Mouse (Mus musculus) liver, postnatal 0 days (tissue): ENCODE measurements around the gene H2-Eb1. TPM values are rescaled to one million over a fixed set of nuclear protein-coding genes. Genes with fewer than 3 reads are reported as not detected.

Experiments
- ATAC-seq: fragments of 200-750 bp; cut with Nextera tagmentation; 2 replicates; pipeline ENCODE4 v1.8.0; 2017; ENCODE audit warnings: mild to moderate bottlenecking, moderate library complexity
- DNase-seq: peaks from one replicate; pipeline ENCODE4 v3.0.0-alpha.2; 2016
- H3K27ac ChIP-seq: fragments of 300-500 bp; sonication (generic); 2 replicates; pipeline ENCODE4 v1.5.1; 2014; ENCODE audit warnings: antibody characterized with exemption, moderate library complexity, mild to moderate bottlenecking, low read depth
- H3K27me3 ChIP-seq: fragments of 300-500 bp; sonication (generic); 2 replicates; pipeline ENCODE4 v1.6.1; 2014; ENCODE audit warnings: low read length, control low read depth, mixed read lengths; ENCODE audit not compliant: insufficient read depth
- H3K36me3 ChIP-seq: fragments of 300-500 bp; sonication (generic); replicated peaks from 2 replicates; pipeline ENCODE4 v1.6.1; 2014; ENCODE audit warnings: mild to moderate bottlenecking, control low read depth, low read length, moderate library complexity, mixed read lengths; ENCODE audit not compliant: insufficient read depth
- H3K4me1 ChIP-seq: fragments of 300-500 bp; sonication (generic); 2 replicates; pipeline ENCODE4 v1.6.1; 2014; ENCODE audit warnings: antibody characterized with exemption, mild to moderate bottlenecking, control low read depth; ENCODE audit not compliant: insufficient read depth
- H3K4me2 ChIP-seq: fragments of 300-500 bp; sonication (generic); 2 replicates; pipeline ENCODE4 v1.6.1; 2014; ENCODE audit warnings: low read depth, mild to moderate bottlenecking, low read length, moderate library complexity, mixed read lengths
- H3K4me3 ChIP-seq: fragments of 300-500 bp; sonication (generic); 2 replicates; pipeline ENCODE4 v1.5.1; 2014; ENCODE audit warnings: low read depth, low read length
- H3K9ac ChIP-seq: fragments of 300-500 bp; sonication (generic); replicated peaks from 2 replicates; pipeline ENCODE4 v1.6.1; 2014; ENCODE audit warnings: mild to moderate bottlenecking, moderate library complexity
- H3K9me3 ChIP-seq: fragments of 300-500 bp; sonication (generic); 2 replicates; pipeline ENCODE4 v1.6.1; 2016; ENCODE audit warnings: mild to moderate bottlenecking, control low read depth, low read length, mixed read lengths
- CTCF ChIP-seq: sonication (generic); IDR thresholded peaks from 2 replicates; pipeline ENCODE4 v1.5.1; 2016; ENCODE audit warnings: antibody characterized with exemption, low read depth
- EP300 ChIP-seq: IDR thresholded peaks from 2 replicates; pipeline ENCODE4 v1.6.1; 2016; ENCODE audit warnings: antibody characterized with exemption, low read depth, mild to moderate bottlenecking
- WGBS: fragments of 180-500 bp; shearing (Covaris S2); extraction: QIAGEN DNeasy Blood & Tissue Kit; methylation state at CpG from one replicate; pipeline ENCODE4 v1.1.7; 2014; ENCODE audit not compliant: insufficient replicate concordance; 5-methylcytosine and 5-hydroxymethylcytosine counted together
- polyA plus RNA-seq: library from polyadenylated mRNA; unstranded; fragments of >200 nt; fragmentation: Nextera tagmentation; extraction: Ambion mirVana; gene quantifications from 2 replicates; pipeline ENCODE4 v1.2.1, GENCODE M21; 2015

H2-Eb1 gene
- polyA plus RNA-seq, 1 experiment from 2014 or later, result 9.3 TPM

DNA sequence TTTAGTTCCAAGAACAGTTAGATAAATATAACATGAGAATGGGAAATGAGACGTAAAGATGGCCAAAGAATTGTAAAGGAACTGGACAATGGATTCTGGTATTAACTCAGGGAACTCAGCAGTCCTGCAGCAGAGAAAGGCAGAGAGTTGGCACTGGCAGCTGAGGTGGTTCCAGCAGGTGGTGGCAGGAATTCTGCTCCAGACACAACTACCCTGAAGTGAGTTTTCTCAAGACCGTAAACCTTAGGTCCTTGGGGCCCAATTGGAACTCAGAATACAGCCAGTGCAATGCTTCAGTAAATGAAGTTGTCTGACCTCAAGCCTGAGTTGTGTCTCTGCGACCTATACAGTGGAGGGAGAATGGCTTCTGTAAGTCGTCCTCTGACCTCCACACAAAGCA lies 11.4 kb upstream of the H2-Eb1 start:
- Histone ChIP-seq H3K4me1 (peaks cover 4% of the 10 kb centered on the region; the same call in 1 of the 2 replicates), H3K9ac (no peak overlapping the region), H3K36me3 (no peaks in the 10 kb centered on the region), H3K27me3 (0 out of 2 replicates have a peak, but pooled peaks cover 3% of the 10 kb centered on the region), H3K27ac (no peak overlapping the region), H3K4me2 (no peak overlapping the region), H3K9me3 (no peaks in the 10 kb centered on the region), H3K4me3 (no peak overlapping the region)
- no peak for DNase-seq
- no peak for TF ChIP-seq EP300
- TF ChIP-seq CTCF, result no peak
- 59% methylated on average over 4 of the region's 4 CpGs for WGBS
- ATAC-seq, result no peak

DNA sequence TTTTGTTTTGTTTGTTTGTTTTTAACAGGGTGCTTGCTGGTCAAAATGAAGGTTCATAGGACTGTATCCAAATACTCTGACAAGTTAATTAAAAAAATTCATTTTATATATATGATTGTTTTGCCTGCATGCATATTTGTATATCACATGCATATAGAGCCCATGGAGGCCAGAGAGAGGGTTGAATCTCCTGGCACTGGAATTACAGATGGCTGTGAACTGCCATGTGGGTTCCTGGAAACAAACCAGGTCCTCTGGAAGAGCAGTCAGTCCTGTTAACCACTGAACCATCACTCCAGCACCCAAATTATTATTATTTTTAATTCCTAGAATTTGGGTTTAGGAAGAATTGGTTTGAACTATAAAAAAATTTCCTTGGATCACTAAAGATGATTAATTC lies 10.4 kb upstream of the H2-Eb1 start:
- no peak overlapping the region for H3K4me3 ChIP-seq
- H3K36me3 ChIP-seq, result no peaks in the 10 kb centered on the region
- TF ChIP-seq EP300 (no peak), CTCF (no peak)
- peaks cover 4% of the 10 kb centered on the region; the same call in 1 of the 2 replicates for H3K4me1 ChIP-seq
- H3K27ac ChIP-seq, result no peak overlapping the region
- ATAC-seq (no peak), DNase-seq (no peak)
- no peaks in the 10 kb centered on the region for H3K9me3 ChIP-seq
- no peak overlapping the region for H3K4me2 ChIP-seq
- no peak overlapping the region for H3K9ac ChIP-seq
- 0 out of 2 replicates have a peak, but pooled peaks cover 3% of the 10 kb centered on the region for H3K27me3 ChIP-seq

DNA sequence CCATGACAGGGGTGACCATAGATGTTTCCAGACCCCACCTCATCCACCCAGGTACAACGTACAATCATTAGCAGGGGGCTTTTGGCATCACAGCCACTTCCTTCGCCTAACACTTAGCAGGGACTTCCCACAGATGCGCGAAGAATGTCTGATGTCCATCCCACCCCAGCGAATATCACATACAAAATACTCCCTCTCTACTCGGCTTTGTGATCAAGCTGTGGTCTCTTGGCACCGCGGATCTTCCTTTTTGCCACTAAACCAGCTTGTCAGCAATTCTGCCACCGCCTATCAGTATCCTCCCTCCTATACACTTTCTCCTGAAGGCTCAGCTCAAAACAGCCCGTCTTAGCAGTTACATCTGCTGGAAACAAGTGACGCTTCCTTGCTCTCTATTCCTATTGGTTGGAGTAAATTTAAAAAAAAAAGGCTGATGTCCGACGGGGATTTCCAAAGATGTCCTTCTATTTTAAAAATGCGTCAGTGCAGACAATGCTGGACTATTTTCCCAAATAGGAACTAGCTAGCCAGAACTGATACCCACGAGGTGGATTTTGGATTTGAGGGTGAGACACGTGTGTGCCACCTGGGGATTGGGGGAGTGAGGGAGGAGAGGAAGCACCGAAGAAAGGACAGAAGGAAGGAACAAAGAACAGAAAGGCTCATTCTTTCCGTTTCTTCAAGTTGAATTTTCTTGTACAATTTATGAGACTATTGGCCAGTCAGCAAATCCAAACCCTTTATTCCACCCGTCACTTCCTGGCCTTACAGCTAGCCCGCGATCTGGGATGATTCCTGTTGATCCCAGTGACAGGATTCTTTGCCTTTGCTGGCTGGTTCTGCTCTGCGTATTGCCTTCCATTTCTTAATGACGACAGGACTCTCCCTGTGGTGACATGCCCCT lies 9.5 kb upstream of the H2-Eb1 start:
- Histone ChIP-seq H3K27ac (no peak overlapping the region), H3K4me3 (no peak overlapping the region), H3K4me1 (peaks cover 4% of the 10 kb centered on the region; the same call in 1 of the 2 replicates), H3K4me2 (peak overlapping the region; percentile 63), H3K27me3 (0 out of 2 replicates have a peak, but pooled peaks cover 3% of the 10 kb centered on the region), H3K9ac (0 out of 2 replicates have a peak overlapping the region, but pooled peaks have one; percentile 26), H3K36me3 (no peaks in the 10 kb centered on the region), H3K9me3 (no peaks in the 10 kb centered on the region)
- 22% methylated on average over 23 of the region's 23 CpGs for WGBS
- ATAC-seq (peak; percentile 47), DNase-seq (no peak)
- TF ChIP-seq CTCF, result no peak
- no peak for TF ChIP-seq EP300

DNA sequence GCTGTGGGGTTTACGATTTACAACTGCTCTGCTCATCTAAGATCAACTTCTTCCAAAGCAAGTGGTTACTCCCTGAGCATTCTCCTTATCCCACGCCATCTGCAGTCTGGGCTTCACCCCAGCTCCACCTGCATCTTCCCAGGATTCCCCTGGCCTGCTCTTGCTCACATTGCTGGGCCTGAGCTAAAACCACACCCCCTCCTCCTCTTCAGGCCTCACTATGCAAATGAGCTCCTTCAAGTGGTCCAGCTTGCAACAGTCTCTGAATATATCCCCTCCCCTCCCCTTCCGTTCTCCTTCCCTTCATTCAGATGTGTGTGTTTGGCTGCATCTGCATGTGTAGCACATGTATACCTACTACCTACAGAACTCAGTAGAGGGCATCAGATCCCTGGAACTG lies 6.3 kb upstream of the H2-Eb1 start:
- 66% methylated on average over 3 of the region's 3 CpGs for WGBS
- Histone ChIP-seq H3K27me3 (0 out of 2 replicates have a peak, but pooled peaks cover 3% of the 10 kb centered on the region), H3K36me3 (no peaks in the 10 kb centered on the region), H3K9ac (no peak overlapping the region), H3K4me1 (peaks cover 4% of the 10 kb centered on the region; the same call in 1 of the 2 replicates), H3K27ac (no peak overlapping the region), H3K4me3 (no peak overlapping the region), H3K9me3 (no peaks in the 10 kb centered on the region), H3K4me2 (no peak overlapping the region)
- ATAC-seq (no peak), DNase-seq (no peak)
- TF ChIP-seq EP300, result no peak
- TF ChIP-seq CTCF, result no peak

DNA sequence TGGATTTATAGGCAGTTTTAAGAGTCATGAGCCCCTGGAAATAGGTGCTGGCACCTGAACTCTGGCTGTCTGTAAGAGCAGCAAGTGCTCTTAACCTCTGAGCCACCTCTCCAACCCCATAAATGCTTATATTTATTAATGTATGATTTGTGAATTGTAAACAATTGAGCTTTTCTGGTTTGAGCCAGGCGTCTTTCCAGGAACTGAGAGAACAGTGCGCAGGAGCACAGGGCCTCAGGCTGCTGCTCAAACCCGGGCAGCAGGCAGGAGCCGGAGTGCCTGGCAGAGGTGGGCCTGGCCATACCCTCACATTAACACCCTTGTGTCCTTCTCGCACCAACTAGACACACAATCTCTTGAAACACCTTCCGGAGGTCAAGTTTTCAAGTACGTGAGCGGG lies 5.6 kb upstream of the H2-Eb1 start:
- ATAC-seq (no peak), DNase-seq (no peak)
- no peak overlapping the region for H3K27ac ChIP-seq
- peaks cover 4% of the 10 kb centered on the region; the same call in 1 of the 2 replicates for H3K4me1 ChIP-seq
- no peaks in the 10 kb centered on the region for H3K9me3 ChIP-seq
- 0 out of 2 replicates have a peak, but pooled peaks cover 3% of the 10 kb centered on the region for H3K27me3 ChIP-seq
- H3K4me3 ChIP-seq, result no peak overlapping the region
- H3K9ac ChIP-seq, result no peak overlapping the region
- TF ChIP-seq EP300, result no peak
- TF ChIP-seq CTCF, result no peak
- H3K36me3 ChIP-seq, result no peaks in the 10 kb centered on the region
- no peak overlapping the region for H3K4me2 ChIP-seq
- 86% methylated on average over 8 of the region's 8 CpGs for WGBS

DNA sequence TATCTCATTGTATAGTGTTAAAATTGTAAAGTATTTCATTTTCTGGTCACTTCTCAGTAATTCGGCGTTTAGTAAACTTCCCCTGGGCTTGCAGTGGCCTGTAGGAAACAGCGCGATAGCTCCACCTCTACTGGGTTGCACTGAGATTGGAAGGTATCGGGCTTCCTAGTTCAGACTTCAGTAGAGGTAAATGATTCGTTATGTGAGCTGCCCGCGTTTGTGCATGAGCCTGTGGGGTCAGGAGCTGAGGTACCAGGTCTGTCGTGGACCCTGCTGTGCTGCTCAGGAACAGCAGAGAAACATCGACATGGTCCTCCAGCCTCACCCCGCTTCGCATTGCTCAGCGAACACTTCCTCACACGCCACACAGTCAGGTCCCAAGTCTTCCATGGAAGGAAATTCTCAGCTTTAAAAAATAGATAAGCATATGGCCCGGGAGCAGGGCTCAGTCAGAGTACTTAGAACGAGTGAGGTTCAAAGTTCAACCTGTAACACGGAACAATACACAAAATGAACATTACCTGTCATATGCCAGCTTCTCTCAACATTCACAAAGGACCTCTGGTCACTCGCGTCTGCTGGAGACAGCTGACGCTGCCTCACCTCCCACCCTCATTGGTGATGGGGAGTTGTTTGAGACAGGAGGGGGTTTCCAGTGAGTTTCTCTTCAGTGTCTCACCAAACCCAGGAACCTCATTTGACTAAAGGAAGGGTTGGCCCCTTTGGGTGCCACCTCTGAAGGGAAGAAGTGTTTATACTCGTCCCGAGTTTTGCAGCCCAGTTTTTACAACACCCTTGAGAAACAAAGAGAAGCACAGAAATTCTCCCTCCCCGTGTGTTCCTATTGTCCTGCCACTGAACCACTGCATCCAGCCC lies 4.7 kb upstream of the H2-Eb1 start:
- TF ChIP-seq EP300 (no peak), CTCF (no peak)
- Histone ChIP-seq H3K4me2 (no peak overlapping the region), H3K9ac (no peak overlapping the region), H3K27ac (no peak overlapping the region), H3K4me3 (no peak overlapping the region), H3K4me1 (peaks cover 4% of the 10 kb centered on the region; the same call in 1 of the 2 replicates), H3K9me3 (no peaks in the 10 kb centered on the region), H3K27me3 (0 out of 2 replicates have a peak, but pooled peaks cover under 1% of the 10 kb centered on the region), H3K36me3 (no peaks in the 10 kb centered on the region)
- ATAC-seq (no peak), DNase-seq (no peak)
- WGBS, result 66% methylated on average over 23 of the region's 23 CpGs
